Mouse (Mus musculus) testis, postnatal 10 days (tissue): ENCODE results near the gene Zmiz1.

Source experiments
- DNase-seq: peaks from one replicate; pipeline ENCODE4 v3.0.0; 2021; ENCODE audit warnings: low spot score

The Zmiz1 gene

GRCm38 (mm10) chr14:25472096-25472861 lies 13.3 kb downstream of the Zmiz1 start:
- DNase-seq: no peak

DNA sequence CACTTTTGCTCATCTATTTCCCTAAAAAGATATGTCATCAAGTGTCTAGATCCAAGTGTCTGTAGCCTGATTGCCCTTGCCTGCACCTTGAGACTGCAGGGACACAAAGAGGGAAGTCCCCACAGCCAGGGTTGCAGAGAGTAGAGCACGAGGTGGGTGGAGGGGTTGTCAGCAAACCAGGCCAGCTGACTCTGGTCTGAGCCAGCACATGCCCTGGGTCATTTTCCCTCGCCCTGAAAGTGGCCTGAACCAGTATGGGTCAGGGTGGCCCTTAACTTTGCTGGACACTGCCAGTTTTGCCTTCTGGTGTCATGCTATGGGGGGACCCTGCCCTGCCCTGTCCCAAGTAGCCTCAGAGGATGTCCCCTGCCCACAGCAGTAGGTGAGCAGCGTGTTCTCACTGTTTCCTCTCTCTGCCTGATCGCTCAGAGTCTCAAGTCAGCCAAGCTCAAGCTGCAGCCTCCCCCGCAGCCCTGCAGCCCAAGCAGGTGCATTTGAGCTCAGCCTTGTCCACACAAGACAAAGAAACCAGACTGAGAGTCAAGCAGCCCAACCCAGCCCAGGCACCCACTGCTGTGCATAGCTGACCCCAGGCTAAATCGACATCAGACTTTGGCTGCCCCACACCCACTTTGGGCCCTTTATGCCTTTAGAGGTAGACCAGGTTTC lies 14.1 kb downstream of the Zmiz1 start:
- no peak for DNase-seq

GRCm38 (mm10) chr14:25474017-25474416 lies 15.0 kb downstream of the Zmiz1 start:
- DNase-seq: no peak

GRCm38 (mm10) chr14:25474732-25475131 lies 15.7 kb downstream of the Zmiz1 start:
- no peak for DNase-seq

- DNase-seq: no peak
Observed at GRCm38 (mm10) chr14:25476048-25476447, 17.1 kb downstream of the Zmiz1 start.

DNA sequence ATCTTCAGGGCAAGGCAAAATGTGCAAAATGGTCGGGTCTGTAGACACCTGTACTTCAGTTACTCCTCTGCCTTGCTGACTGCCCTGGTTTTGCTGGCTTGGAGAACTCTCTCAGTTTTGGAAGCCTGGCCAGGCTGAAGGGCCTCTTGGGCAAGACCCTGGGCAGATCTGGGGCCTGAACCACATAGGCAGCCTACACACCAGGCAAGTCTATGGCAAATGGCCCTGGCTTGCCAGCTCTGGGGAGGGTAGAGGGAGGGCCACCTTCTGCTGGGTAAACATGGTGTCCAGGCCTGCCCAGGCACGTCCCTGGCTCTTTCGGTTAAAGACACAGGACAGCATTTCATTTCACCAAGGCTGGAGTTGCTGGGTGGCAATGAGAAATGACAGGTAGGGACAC lies 17.5 kb downstream of the Zmiz1 start:
- no peak for DNase-seq

DNA sequence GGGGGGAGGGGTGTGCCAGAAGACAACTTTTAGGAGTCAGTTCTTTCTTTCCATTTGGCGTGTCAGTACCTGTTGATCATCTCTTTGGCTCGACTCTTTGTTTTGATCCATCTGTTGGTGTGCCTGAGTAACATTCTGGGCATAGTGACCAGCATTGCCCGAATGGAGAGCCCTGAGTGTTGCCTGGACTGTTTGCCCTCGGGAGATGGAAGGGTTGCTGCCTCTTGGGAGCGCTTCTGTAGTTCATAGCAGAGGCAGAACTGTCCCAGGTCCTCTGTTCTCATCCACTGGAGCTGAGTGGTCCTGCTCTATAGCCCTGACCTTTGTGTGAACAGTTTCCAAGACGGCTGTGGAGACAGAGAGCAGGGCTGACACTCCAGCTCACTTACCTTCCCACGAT lies 18.3 kb downstream of the Zmiz1 start:
- no peak for DNase-seq

GRCm38 (mm10) chr14:25478257-25478656 lies 19.3 kb downstream of the Zmiz1 start:
- DNase-seq: no peak

DNA sequence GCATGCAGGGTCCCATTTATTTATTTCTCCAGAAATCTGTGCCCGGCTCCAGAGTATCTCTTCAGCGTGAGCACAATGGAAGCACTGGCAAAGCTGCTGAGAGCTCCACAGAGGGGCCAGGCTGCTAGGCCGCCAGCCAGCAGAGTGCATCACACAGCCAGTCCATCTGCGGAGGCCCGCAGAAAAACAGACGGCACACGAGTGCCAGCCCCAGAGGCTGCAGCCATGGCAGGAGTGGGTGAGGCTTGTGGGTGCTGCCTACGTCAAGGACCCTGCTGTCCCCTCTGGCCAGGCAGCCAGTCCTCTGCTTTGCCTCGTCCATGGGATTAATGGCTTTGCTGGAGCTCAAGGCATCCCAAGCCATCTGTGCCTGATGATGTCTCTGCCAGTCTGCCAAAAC lies 19.8 kb downstream of the Zmiz1 start:
- DNase-seq: no peak

DNA sequence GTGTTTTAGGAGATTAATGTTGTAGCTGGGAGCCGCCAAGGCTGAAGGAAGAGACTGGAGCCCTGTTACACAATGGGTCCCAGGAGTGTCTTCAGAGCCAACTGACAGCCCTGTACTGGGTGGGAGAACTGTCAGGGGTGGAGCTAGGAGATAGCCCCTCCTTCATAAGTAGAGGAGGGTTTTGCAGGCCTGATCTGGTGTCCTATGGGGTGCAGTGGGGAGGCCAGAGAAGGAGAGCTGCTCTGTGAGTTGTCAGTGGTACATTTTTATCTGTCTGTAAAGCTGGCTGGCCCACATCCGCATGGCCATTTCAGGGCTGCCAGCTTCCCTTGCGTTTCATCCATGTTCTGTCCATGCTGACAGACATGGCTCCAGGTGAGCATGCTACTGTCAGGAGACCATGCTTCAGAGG lies 20.9 kb downstream of the Zmiz1 start:
- DNase-seq: no peak

DNA sequence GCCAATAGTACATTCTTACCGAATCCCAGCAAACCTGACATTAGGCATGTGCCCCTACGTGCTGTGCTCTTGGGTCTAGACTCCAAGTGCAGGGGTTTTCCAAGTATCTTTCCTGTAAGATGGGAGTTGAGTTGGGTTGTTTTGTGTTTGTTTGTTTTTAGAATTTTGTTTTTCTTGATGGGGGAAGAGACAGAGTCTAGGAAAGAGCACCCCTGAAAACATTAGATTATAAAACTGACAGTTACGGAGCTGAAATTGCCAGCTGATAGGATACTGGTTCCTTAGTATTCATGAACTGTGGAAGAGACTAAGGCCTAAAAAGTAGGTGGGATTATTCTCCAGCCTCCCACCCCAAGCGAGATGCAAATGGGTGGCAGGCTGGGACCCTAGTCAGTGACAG lies 21.5 kb downstream of the Zmiz1 start:
- no peak for DNase-seq

- no peak for DNase-seq
Observed at GRCm38 (mm10) chr14:25480916-25481666, 22.1 kb downstream of the Zmiz1 start.

DNA sequence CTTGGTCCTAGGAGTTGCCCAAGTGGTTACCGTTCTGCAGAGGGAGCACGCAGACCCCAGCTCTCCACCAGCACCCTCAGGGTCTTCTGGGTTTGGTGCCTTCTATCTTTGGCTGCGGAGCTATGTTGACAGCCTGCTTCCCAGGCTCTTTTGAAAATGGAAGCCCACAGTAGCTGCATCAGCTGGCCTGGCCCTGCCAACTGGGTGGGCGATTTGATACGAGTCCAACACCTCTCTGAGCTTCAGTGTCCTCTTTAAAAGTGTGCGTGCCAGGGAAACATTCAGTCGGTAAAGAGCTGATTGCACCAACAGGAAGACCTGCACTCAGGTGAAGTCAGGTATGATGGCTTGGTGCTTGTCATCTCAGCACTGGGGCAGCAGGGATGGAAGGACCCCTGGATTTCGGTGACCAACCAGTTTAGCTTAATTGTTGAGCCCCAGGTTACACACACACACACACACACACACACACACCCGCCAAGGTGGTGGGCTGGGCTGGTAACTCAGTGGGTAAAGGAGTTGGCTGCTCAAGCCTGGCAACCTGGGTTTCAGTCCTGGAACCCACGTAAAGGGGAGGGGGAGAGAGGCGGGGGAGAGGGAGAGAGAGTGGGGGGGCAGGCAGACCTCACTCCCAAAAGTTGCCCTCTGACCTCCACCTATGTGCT lies 22.8 kb downstream of the Zmiz1 start:
- DNase-seq: no peak

- no peak for DNase-seq
Observed at GRCm38 (mm10) chr14:25482404-25482803, 23.4 kb downstream of the Zmiz1 start.

- DNase-seq: no peak
Observed at GRCm38 (mm10) chr14:25483285-25483684, 24.3 kb downstream of the Zmiz1 start.

- no peak for DNase-seq
Observed at GRCm38 (mm10) chr14:25484049-25484448, 25.1 kb downstream of the Zmiz1 start.

DNA sequence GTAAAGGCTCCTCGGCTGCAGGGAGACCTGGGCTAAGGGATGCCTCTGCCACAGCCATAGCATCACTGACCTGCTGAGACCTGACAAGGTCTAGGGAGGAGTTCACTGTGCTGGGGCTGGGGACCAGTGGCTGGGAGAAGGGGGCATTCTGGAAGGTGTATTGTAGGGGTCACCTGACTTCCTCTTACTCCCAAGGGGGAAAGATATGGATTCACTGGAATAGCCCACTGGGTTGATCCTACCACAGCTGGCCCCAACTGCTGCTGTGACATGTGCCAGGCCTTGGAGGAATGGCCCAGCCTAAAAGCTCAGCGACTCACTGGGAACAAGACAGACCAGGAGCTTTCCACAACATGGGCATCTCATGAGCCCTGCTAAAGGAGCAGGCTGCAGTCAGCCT lies 27.2 kb downstream of the Zmiz1 start:
- no peak for DNase-seq

DNA sequence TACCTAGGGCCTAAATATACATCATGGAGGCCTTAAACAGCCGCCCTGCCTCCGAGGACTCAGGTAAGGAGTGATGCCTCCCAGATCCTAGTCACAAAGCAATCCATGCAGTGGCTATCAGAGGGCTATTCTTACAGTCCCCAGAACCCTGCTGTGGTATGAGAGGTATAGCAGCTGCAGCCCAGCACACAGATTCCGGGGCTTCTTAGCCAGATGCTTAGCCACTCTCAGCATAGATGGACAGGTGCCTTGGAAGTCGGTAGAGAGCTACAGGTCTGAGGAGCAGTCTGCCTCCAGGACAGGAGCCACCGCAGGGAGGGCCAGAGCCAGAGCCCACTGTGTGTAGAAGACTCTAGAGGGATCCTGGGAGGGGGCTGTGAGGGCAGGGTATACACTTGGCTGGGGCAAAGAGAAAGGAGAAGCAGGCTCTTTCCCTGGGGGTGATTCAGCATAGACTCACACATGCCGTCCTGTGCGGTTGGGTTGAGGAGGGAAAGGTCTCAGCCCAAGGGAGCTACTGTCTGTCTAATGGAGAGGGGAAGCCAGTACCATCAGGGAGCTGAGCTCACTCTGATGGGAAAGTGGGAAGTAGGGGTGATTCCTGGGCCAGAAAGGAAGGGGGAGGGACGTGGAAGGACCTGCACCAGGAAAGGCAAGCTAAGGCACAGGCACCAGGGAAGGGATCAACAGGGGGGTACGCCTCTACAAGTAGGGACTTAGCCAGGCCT lies 27.9 kb downstream of the Zmiz1 start:
- DNase-seq: no peak

GRCm38 (mm10) chr14:25487470-25487955 lies 28.5 kb downstream of the Zmiz1 start:
- no peak for DNase-seq

GRCm38 (mm10) chr14:25488097-25488613 lies 29.2 kb downstream of the Zmiz1 start:
- no peak for DNase-seq

DNA sequence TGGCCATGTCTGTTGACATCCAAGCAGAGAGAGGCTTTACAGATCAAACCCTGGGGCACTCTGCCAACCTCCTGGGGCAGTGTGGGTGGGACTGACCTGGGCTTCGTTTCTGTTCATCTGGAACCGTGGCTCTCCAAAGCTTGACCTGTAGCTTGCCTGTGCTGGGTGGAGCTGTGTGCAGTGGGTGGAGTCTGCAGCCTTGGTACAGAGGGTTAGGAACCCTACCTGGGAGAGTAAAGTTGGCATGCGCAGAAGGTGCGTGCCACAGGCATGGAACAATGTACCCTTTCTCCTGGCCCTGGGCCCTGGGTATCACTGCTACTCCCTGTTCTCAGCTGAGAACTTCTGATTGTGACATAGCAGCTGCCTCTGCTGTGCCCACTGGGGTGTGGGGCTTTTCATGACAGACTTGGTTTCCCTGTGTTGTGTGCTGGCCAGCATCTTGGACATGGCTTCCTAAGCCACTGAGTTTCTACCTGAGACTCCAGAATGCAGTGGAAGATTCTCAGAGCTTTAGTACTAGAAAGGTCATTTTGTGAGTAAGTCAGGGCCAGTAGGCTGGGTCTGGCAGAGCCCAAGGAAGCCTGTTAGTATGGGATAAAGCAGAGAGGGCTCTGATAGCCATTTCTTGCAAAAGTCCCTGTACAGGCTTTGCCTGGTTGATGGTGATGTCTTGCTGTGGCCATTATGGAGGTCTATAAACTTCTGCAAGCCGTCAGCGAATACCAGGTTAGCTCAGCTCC lies 30.5 kb downstream of the Zmiz1 start:
- peak; percentile 61 for DNase-seq
